10 mouse cellular contexts compared by ENCODE assay signal in genomic region chr4:130279105-130279504, GRCm38 (mm10). TPM values are rescaled to one million over a fixed set of nuclear protein-coding genes. Genes with fewer than 3 reads are reported as not detected.
DNase-seq lines count a peak whose midpoint lies in the region; ATAC-seq and TF ChIP-seq lines count a peak whose summit lies in the region.
"Had no signal": no experiment of that assay in that cellular context is flagged by ENCODE, and none has a peak within 500 bp of the region (broad histone marks: within the 10 kb centered on the region; RNA-seq: fewer than 3 reads in every experiment).

Gene Serinc2 (minus strand): TSS chr4:130279205.

- no peak for DNase-seq in heart, adult 9 months (ENCODE audit: low spot score in 2 of 2)
- no peak for DNase-seq in Patski (ENCODE audit: low read depth, low spot score)
- DNase-seq in gastrocnemius, postnatal 14 days: no peak
- DNase-seq in limb, embryonic 14.5 days (ENCODE audit: low spot score): no peak
- DNase-seq in T-cell, adult 2 months (ENCODE audit: low spot score): no peak
- no peak for DNase-seq in spleen, adult 18-20 months
- DNase-seq in urinary bladder, postnatal 36 days (ENCODE audit: low spot score in 2 of 2): no peak
- DNase-seq: right cerebral cortex, postnatal 4 days had no signal

- no peak within 1 kb of the TSS for H3K27ac ChIP-seq in heart, embryonic 12.5 days (ENCODE audit: poor library complexity, severe bottlenecking)
- no peak within 1 kb of the TSS for H3K27ac ChIP-seq in limb, embryonic 14.5 days (replicated peaks; ENCODE audit: low read depth, low read length)
- H3K27ac ChIP-seq: liver, embryonic 14.5 days had no signal

- CTCF ChIA-PET in Patski (lab: Charles Lee): interaction anchor here (0.6 kb wide), 1 partner anchor 13 kb away, joined by 3 read pairs; no protein-coding TSS in a partner anchor

- peaks cover 84% of the 10 kb centered on the region for H3K27me3 ChIP-seq in heart, embryonic 12.5 days (replicated peaks)
- H3K27me3 ChIP-seq in Patski: no peaks in the 10 kb centered on the region
- H3K27me3 ChIP-seq in limb, embryonic 14.5 days (ENCODE audit: control insufficient read depth, insufficient read depth, low read length): no peaks in the 10 kb centered on the region

- no peaks in the 10 kb centered on the region for H3K9me3 ChIP-seq in heart, embryonic 12.5 days (replicated peaks)
- no peaks in the 10 kb centered on the region for H3K9me3 ChIP-seq in limb, embryonic 14.5 days (ENCODE audit: control insufficient read depth, low read length)

- no peak for TF ChIP-seq POLR2A in limb, embryonic 14.5 days (IDR thresholded peaks at IDR 0.05; ENCODE audit: borderline replicate concordance, extremely low read depth, insufficient read depth, insufficient read length)

- 66% methylated on average over 2 of the region's 2 CpGs for WGBS in heart, embryonic 12.5 days
- WGBS in limb, embryonic 14.5 days: 61% methylated on average over 2 of the region's 2 CpGs

- intact Hi-C loops in gastrocnemius, postnatal 14 days (cut with DNase I; ENCODE audit: low total_unique reads): loop anchor here (5.0 kb wide), 1 partner anchor 1873 kb away; no protein-coding TSS in a partner anchor

- H3K4me1 ChIP-seq in heart, embryonic 12.5 days (replicated peaks): peaks cover 14% of the 10 kb centered on the region
- H3K4me1 ChIP-seq in limb, embryonic 14.5 days (ENCODE audit: control insufficient read depth, insufficient read depth, low read length): 0 out of 2 replicates have a peak, but pooled peaks cover 2% of the 10 kb centered on the region

- in situ Hi-C loops in Patski (cut with MboI; ENCODE audit: low pct_unique_long_range_greater_than_20kb): no loop called here

- H3K4me3 ChIP-seq in heart, embryonic 12.5 days: no peak within 1 kb of the TSS
- no peak within 1 kb of the TSS for H3K4me3 ChIP-seq in limb, embryonic 14.5 days (replicated peaks; ENCODE audit: low read length)

- POLR2A ChIA-PET in Patski (lab: Charles Lee): no interaction called here

- H3K36me3 ChIP-seq in heart, embryonic 12.5 days: no peaks in the 10 kb centered on the region
- H3K36me3 ChIP-seq in limb, embryonic 14.5 days (ENCODE audit: control insufficient read depth, insufficient read depth, low read length): no peaks in the 10 kb centered on the region

- H3K4me2 ChIP-seq in heart, embryonic 12.5 days: no peak within 1 kb of the TSS
- no peak within 1 kb of the TSS for H3K4me2 ChIP-seq in limb, embryonic 14.5 days (replicated peaks; ENCODE audit: low read depth, low read length, severe bottlenecking)

- no peak for ATAC-seq in heart, embryonic 12.5 days (ENCODE audit: insufficient number of reproducible peaks, low FRiP score)
- ATAC-seq in Patski: no peak
- ATAC-seq in limb, embryonic 14.5 days (ENCODE audit: low FRiP score, low read depth): no peak

- TF ChIP-seq CTCF in Patski (IDR thresholded peaks at IDR 0.05): no peak

- H3K9ac ChIP-seq in heart, embryonic 12.5 days: no peak within 1 kb of the TSS
- no peak within 1 kb of the TSS for H3K9ac ChIP-seq in limb, embryonic 14.5 days (ENCODE audit: low read depth, low read length, severe bottlenecking)
- H3K9ac ChIP-seq: liver, embryonic 14.5 days had no signal

RNA-seq across cellular contexts. Expression of gene Serinc2, which starts in this region (rescaled TPM):
- polyA plus RNA-seq in heart, embryonic 12.5 days (2016; fragmentation: Nextera tagmentation; extraction: Ambion mirVana): 13.6 and 14.1 TPM in 2 replicates
- 77.5 TPM for polyA plus RNA-seq in Patski (2021)
- 10 to 100 TPM; 53.0 to 57.0 TPM for total RNA-seq in gastrocnemius, postnatal 14 days (2021)
- polyA plus RNA-seq in limb, embryonic 14.5 days (2012; rRNA removed): 161 and 261 TPM in 2 replicates
- 150 and 186 TPM in 2 replicates for polyA plus RNA-seq in limb, embryonic 14.5 days (2014; fragmentation: Nextera tagmentation; extraction: Ambion mirVana)
